Mouse (Mus musculus): ENCODE data around the gene Slc9a8. TPM values are rescaled to one million over a fixed set of nuclear protein-coding genes. Genes with fewer than 3 reads are reported as not detected.

Gene Slc9a8
- polyA plus RNA-seq, 1 experiment from 2014 or later: 10.4 TPM

DNA sequence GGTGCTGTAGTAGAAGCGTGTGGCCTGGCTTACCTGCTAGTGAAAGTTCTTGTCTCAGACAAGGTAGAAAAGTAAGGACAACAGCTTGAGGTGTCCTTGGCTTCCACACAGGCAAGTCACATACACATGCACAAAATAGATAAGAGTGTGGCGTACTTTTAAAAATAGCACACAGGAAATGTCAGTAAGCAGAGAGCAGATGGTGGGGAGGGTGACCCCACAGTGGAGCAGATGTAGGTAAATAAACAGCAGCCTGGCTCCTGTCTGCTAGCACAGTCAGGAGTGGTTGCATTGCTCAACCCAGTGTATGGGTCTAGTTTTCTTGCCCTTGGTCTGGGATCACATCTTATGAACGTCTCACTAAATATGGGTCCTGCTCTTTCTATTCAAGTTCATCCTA lies 89.0 kb downstream of the Slc9a8 start:
- ATAC-seq (ENCODE audit: low FRiP score, low TSS enrichment) (no peak), DNase-seq (ENCODE audit: low spot score) (no peak)
- Histone ChIP-seq H3K9ac (ENCODE audit: low read length) (no peak overlapping the region), H3K9me3 (ENCODE audit: control insufficient read depth, low read length) (no peaks in the 10 kb centered on the region), H3K27ac (replicated peaks) (no peak overlapping the region), H3K27me3 (ENCODE audit: control insufficient read depth, insufficient read depth, low read length) (no peaks in the 10 kb centered on the region), H3K4me1 (replicated peaks; ENCODE audit: control insufficient read depth, insufficient read depth) (no peaks in the 10 kb centered on the region), H3K36me3 (ENCODE audit: control insufficient read depth, insufficient read depth, low read length) (peaks cover 35% of the 10 kb centered on the region), H3K4me2 (replicated peaks; ENCODE audit: low read depth) (no peak overlapping the region), H3K4me3 (ENCODE audit: low read depth, low read length) (no peak overlapping the region)
- 75% methylated on average over 3 of the region's 3 CpGs for WGBS
- TF ChIP-seq EP300 (optimal IDR thresholded peaks at IDR 0.05) (no peak), CTCF (IDR thresholded peaks at IDR 0.05; ENCODE audit: low read depth) (no peak)

DNA sequence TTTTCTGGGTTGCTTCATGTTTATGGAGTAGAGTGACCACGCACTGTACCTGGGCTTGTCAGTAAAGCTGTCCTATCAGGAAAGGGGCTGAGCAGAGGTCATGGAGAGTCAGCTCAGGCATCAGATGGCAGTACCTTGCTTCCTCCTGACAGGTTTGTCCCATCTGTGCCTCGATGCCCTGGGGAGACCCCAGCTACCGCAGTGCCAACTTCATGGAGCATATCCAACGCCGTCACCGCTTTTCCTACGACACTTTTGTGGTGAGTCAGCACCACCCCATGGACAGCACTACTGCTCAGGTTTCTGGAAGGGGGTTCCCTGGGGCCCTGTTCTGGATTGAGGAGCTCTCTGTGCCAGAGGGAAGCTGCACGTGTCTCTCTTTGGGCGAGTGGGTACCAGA lies 90.9 kb downstream of the Slc9a8 start:
- TF ChIP-seq EP300 (optimal IDR thresholded peaks at IDR 0.05): no peak
- TF ChIP-seq CTCF (IDR thresholded peaks at IDR 0.05; ENCODE audit: low read depth): no peak
- H3K9ac ChIP-seq (ENCODE audit: low read length): no peak overlapping the region
- ATAC-seq (ENCODE audit: low FRiP score, low TSS enrichment): no peak

DNA sequence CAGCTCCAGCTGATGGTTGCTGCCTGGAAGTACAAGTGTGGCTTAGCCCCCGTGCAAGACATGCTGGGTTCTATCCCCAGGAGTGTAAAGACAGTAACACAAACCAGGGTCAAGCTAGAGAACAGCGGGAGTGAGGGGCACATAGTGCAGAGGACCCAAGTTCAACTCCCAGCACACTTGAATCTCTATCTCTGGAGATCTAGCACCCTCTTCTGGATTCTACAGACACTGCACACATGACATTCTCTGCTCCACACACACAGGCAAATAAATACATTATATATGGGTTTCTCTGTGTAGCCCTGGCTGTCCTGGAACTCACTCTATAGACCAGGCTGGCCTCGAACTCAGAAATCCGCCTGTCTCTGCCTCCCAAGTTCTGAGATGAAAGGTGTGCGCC lies 91.5 kb downstream of the Slc9a8 start:
- WGBS: 95% methylated on average over 5 of the region's 5 CpGs
- Histone ChIP-seq H3K9me3 (ENCODE audit: control insufficient read depth, low read length) (no peaks in the 10 kb centered on the region), H3K36me3 (ENCODE audit: control insufficient read depth, insufficient read depth, low read length) (peaks cover 39% of the 10 kb centered on the region), H3K27ac (replicated peaks) (no peak overlapping the region), H3K4me2 (replicated peaks; ENCODE audit: low read depth) (no peak overlapping the region), H3K27me3 (ENCODE audit: control insufficient read depth, insufficient read depth, low read length) (no peaks in the 10 kb centered on the region), H3K9ac (ENCODE audit: low read length) (no peak overlapping the region), H3K4me3 (ENCODE audit: low read depth, low read length) (no peak overlapping the region), H3K4me1 (replicated peaks; ENCODE audit: control insufficient read depth, insufficient read depth) (no peaks in the 10 kb centered on the region)
- no peak for DNase-seq (ENCODE audit: low spot score)
- TF ChIP-seq CTCF (IDR thresholded peaks at IDR 0.05; ENCODE audit: low read depth) (peak; percentile 60), EP300 (optimal IDR thresholded peaks at IDR 0.05) (no peak)
- ATAC-seq (ENCODE audit: low FRiP score, low TSS enrichment): no peak

More for the DNA sequence above, 90.9 kb downstream of the Slc9a8 start:
- Histone ChIP-seq H3K27me3 (ENCODE audit: control insufficient read depth, insufficient read depth, low read length) (no peaks in the 10 kb centered on the region), H3K4me2 (replicated peaks; ENCODE audit: low read depth) (no peak overlapping the region), H3K4me3 (ENCODE audit: low read depth, low read length) (no peak overlapping the region), H3K27ac (replicated peaks) (no peak overlapping the region), H3K4me1 (replicated peaks; ENCODE audit: control insufficient read depth, insufficient read depth) (no peaks in the 10 kb centered on the region), H3K9me3 (ENCODE audit: control insufficient read depth, low read length) (no peaks in the 10 kb centered on the region), H3K36me3 (ENCODE audit: control insufficient read depth, insufficient read depth, low read length) (peaks cover 39% of the 10 kb centered on the region)
- WGBS: 96% methylated on average over 9 of the region's 9 CpGs
- DNase-seq (ENCODE audit: low spot score): no peak

DNA sequence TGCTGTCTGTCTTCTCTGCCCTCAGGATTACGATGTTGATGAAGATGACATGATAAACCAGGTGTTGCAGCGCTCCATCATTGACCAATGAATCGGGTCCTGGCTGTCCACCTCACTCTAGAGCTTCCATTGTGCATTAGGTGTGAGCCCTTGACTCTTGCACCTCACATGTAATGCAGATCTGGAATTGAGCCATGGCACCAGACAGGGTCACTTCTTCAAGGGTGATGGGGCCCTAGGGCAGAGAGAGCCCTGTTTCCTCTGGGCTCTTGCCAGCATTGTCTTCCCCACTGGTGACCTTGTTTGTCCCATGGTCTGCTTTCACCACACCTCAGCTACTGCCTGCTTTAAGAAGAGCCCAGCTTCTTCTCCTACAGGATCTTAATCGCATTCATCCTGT lies 93.1 kb downstream of the Slc9a8 start:
- no peaks in the 10 kb centered on the region for H3K27me3 ChIP-seq (ENCODE audit: control insufficient read depth, insufficient read depth, low read length)
- ATAC-seq (ENCODE audit: low FRiP score, low TSS enrichment): no peak
- H3K36me3 ChIP-seq (ENCODE audit: control insufficient read depth, insufficient read depth, low read length): peaks cover 39% of the 10 kb centered on the region

DNA sequence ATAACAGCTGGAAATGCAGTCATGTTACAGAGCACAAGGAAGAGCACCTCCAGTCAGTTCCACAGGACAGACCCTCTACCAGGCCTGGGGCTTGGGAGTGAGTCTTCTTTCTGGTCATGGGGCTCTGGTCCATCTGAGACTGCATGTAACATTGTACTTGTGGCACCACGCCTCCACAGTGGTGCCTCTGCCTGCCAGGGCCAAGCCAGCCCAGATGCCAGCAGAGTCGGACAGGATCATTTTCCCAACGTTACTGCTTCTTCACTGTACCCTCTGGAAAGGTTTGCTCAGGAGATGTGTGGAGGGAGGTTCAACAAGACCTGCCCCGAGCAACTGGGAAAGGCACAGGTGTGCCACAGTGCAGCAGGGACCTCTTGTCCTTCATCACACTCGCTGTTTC lies 94.2 kb downstream of the Slc9a8 start:
- TF ChIP-seq EP300 (optimal IDR thresholded peaks at IDR 0.05) (no peak), CTCF (IDR thresholded peaks at IDR 0.05; ENCODE audit: low read depth) (no peak)
- H3K36me3 ChIP-seq (ENCODE audit: control insufficient read depth, insufficient read depth, low read length): peaks cover 36% of the 10 kb centered on the region
- H3K4me2 ChIP-seq (replicated peaks; ENCODE audit: low read depth): no peak overlapping the region
- ATAC-seq (ENCODE audit: low FRiP score, low TSS enrichment): no peak
- no peak overlapping the region for H3K4me3 ChIP-seq (ENCODE audit: low read depth, low read length)
- WGBS: 91% methylated on average over 5 of the region's 5 CpGs
- no peak for DNase-seq (ENCODE audit: low spot score)
- no peaks in the 10 kb centered on the region for H3K9me3 ChIP-seq (ENCODE audit: control insufficient read depth, low read length)
- no peak overlapping the region for H3K27ac ChIP-seq (replicated peaks)
- no peaks in the 10 kb centered on the region for H3K27me3 ChIP-seq (ENCODE audit: control insufficient read depth, insufficient read depth, low read length)
- no peaks in the 10 kb centered on the region for H3K4me1 ChIP-seq (replicated peaks; ENCODE audit: control insufficient read depth, insufficient read depth)
- H3K9ac ChIP-seq (ENCODE audit: low read length): no peak overlapping the region

More for the DNA sequence above, 93.1 kb downstream of the Slc9a8 start:
- Histone ChIP-seq H3K4me3 (ENCODE audit: low read depth, low read length) (no peak overlapping the region), H3K9ac (ENCODE audit: low read length) (no peak overlapping the region), H3K4me2 (replicated peaks; ENCODE audit: low read depth) (no peak overlapping the region), H3K27ac (replicated peaks) (no peak overlapping the region), H3K4me1 (replicated peaks; ENCODE audit: control insufficient read depth, insufficient read depth) (no peaks in the 10 kb centered on the region), H3K9me3 (ENCODE audit: control insufficient read depth, low read length) (no peaks in the 10 kb centered on the region)
- 96% methylated on average over 4 of the region's 4 CpGs for WGBS
- TF ChIP-seq EP300 (optimal IDR thresholded peaks at IDR 0.05) (no peak), CTCF (IDR thresholded peaks at IDR 0.05; ENCODE audit: low read depth) (no peak)
- no peak for DNase-seq (ENCODE audit: low spot score)

DNA sequence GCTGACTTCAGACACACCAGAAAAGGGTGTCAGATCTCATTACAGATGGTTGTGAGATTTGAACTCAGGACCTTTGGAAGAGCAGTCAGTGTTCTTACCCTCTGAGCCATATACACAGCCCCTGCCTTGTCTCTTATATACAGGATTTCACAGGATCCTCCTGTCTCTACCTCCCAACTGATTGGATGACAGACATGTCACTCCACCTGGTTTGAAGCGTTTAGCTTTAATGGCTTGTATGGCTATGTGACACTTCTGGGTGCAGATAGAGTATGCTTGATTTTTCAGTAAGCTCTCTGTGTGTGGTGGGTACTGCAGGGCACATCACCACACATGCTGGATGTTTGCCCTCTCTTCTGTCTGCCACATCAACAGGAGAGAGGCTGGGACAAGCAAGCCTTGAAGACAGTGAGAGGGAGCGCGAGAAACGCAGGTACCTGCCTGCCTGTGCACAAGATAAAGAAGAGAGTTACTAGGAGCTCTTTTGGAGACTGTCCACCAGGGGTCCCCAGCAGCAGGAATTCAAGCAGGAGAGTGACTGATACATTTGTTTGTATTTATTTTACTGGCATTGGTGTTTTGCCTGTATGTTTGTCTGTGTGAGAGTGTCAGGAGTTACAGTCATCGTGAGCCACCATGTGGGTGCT lies 98.2 kb downstream of the Slc9a8 start:
- Histone ChIP-seq H3K4me1 (replicated peaks; ENCODE audit: control insufficient read depth, insufficient read depth) (no peaks in the 10 kb centered on the region), H3K9ac (ENCODE audit: low read length) (no peak overlapping the region), H3K27ac (replicated peaks) (no peak overlapping the region), H3K4me2 (replicated peaks; ENCODE audit: low read depth) (no peak overlapping the region), H3K27me3 (ENCODE audit: control insufficient read depth, insufficient read depth, low read length) (no peaks in the 10 kb centered on the region), H3K9me3 (ENCODE audit: control insufficient read depth, low read length) (no peaks in the 10 kb centered on the region), H3K36me3 (ENCODE audit: control insufficient read depth, insufficient read depth, low read length) (peaks cover 10% of the 10 kb centered on the region), H3K4me3 (ENCODE audit: low read depth, low read length) (no peak overlapping the region)
- DNase-seq (ENCODE audit: low spot score) (no peak), ATAC-seq (ENCODE audit: low FRiP score, low TSS enrichment) (no peak)
- 78% methylated on average over 5 of the region's 5 CpGs for WGBS
- TF ChIP-seq CTCF (IDR thresholded peaks at IDR 0.05; ENCODE audit: low read depth): peak; percentile 59
- no peak for TF ChIP-seq EP300 (optimal IDR thresholded peaks at IDR 0.05)

Other genes starting within 250 kb of the Slc9a8 start
- gene Kcnb1, start 231.6 kb upstream of the Slc9a8 start, polyA plus RNA-seq (2015; fragmentation: Nextera tagmentation; extraction: Ambion mirVana): 1.6 and 1.9 TPM in 2 replicates
- 21.9 and 26.7 TPM in 2 replicates for gene Ptgis, start 181.1 kb upstream of the Slc9a8 start, polyA plus RNA-seq (2015; fragmentation: Nextera tagmentation; extraction: Ambion mirVana)
- gene B4galt5, start 72.5 kb upstream of the Slc9a8 start, polyA plus RNA-seq (2015; fragmentation: Nextera tagmentation; extraction: Ambion mirVana): 4.5 and 6.0 TPM in 2 replicates
- 44.6 and 47.6 TPM in 2 replicates for gene Rnf114, start 70.9 kb downstream of the Slc9a8 start, polyA plus RNA-seq (2015; fragmentation: Nextera tagmentation; extraction: Ambion mirVana)
- gene Spata2, start 71.2 kb downstream of the Slc9a8 start, polyA plus RNA-seq (2015; fragmentation: Nextera tagmentation; extraction: Ambion mirVana): 9.4 and 11.3 TPM in 2 replicates
- gene Snai1, start 116.5 kb downstream of the Slc9a8 start, polyA plus RNA-seq (2015; fragmentation: Nextera tagmentation; extraction: Ambion mirVana): 6.9 and 8.3 TPM in 2 replicates
- 234 and 253 TPM in 2 replicates for gene Ube2v1, start 210.4 kb downstream of the Slc9a8 start, polyA plus RNA-seq (2015; fragmentation: Nextera tagmentation; extraction: Ambion mirVana)
- 13.4 and 14.1 TPM in 2 replicates for gene Gm20431, start 239.8 kb downstream of the Slc9a8 start, polyA plus RNA-seq (2015; fragmentation: Nextera tagmentation; extraction: Ambion mirVana)

All from stomach, postnatal 0 days (tissue).